Mouse (Mus musculus) cerebellum, adult 2 months (tissue): ENCODE results near the gene Kcnj12. TPM values are rescaled to one million over a fixed set of nuclear protein-coding genes. Genes with fewer than 3 reads are reported as not detected.

ENCODE experiments used
- DNase-seq, 2 experiments: peaks; one replicate each; pipeline ENCODE4 v3.0.0; 2021
- H3K27ac ChIP-seq: fragments of 200-500 bp; 2 replicates; pipeline ENCODE4 v1.5.1; 2012; ENCODE audit warnings: low read length, control low read depth, inconsistent platforms; ENCODE audit not compliant: insufficient read depth
- H3K27me3 ChIP-seq: fragments of 200-500 bp; 2 replicates; pipeline ENCODE4 v1.6.1; 2012; ENCODE audit warnings: inconsistent platforms, mild to moderate bottlenecking, low read length, moderate library complexity; ENCODE audit not compliant: control insufficient read depth, insufficient read depth
- H3K4me1 ChIP-seq: fragments of 200-500 bp; 2 replicates; pipeline ENCODE4 v1.6.1; 2011; ENCODE audit warnings: low read length; ENCODE audit not compliant: control insufficient read depth, insufficient read depth
- H3K4me3 ChIP-seq: fragments of 200-500 bp; replicated peaks from 2 replicates; pipeline ENCODE3; 2011; ENCODE audit warnings: mild to moderate bottlenecking, low read depth, low read length, control low read depth; ENCODE audit not compliant: insufficient read depth
- CTCF ChIP-seq: fragments of 200-500 bp; IDR thresholded peaks from 2 replicates; pipeline ENCODE4 v1.5.1; 2011; ENCODE audit warnings: low read depth, mild to moderate bottlenecking, control low read depth, low read length, moderate library complexity, borderline replicate concordance; ENCODE audit not compliant: insufficient read depth
- POLR2A ChIP-seq: fragments of 200-500 bp; IDR thresholded peaks from 2 replicates; pipeline ENCODE4 v1.6.1; 2011; ENCODE audit warnings: low read length, control low read depth, borderline replicate concordance; ENCODE audit not compliant: insufficient read depth
- WGBS: fragments of 180-500 bp; shearing (Covaris S2); methylation state at CpG from one replicate; pipeline ENCODE4 v1.1.7; 2018; 5-methylcytosine and 5-hydroxymethylcytosine counted together
- polyA plus RNA-seq: library from polyadenylated mRNA; depleted of rRNA; stranded (reverse); fragments of >200 nt; gene quantifications from 2 replicates; pipeline ENCODE4 v1.2.3, GENCODE M21; 2012; rRNA removed

Gene Kcnj12
- polyA plus RNA-seq, 1 experiment, result 80.1 TPM

DNA sequence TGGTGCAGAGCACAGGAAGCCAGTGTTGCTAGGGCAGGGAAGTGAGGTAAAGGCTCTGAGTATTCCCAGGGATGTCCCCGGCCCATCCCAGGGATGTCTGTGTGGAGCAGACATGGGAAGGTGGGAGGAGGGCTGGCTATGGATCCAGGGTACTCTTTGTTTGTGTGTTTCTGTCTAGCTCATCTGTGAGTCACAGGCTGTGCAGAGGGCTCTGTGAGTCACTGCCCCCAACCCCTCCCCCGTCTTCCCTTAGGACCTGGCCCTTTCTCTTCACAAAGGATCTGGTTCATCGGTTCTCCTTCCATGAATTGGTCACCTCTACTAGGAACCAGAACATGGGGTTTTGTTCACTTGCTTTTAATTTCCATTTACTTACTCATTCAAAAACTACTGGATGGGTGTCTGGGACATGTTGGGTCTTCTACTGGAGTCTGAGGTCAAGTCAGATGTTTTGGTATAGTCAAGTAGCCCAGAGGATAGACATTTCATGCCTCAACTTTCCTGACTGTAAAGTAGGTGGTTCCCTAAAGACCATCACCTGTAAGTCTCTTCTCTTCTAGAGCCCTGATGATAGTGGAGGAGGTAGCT is 97.7 kb downstream of the Kcnj12 start:
- no peak for DNase-seq
- 89% methylated on average over 3 of the region's 3 CpGs for WGBS
- no peak overlapping the region for H3K4me3 ChIP-seq
- TF ChIP-seq CTCF (no peak), POLR2A (no peak)
- H3K27me3 ChIP-seq, result no peaks in the 10 kb centered on the region
- no peak overlapping the region for H3K27ac ChIP-seq
- H3K4me1 ChIP-seq, result no peaks in the 10 kb centered on the region

Other genes starting within 250 kb of the Kcnj12 start
- gene Top3a, start 245.2 kb upstream of the Kcnj12 start, polyA plus RNA-seq, result 6.8 and 7.2 TPM in 2 replicates
- gene Smcr8, start 245.0 kb upstream of the Kcnj12 start, polyA plus RNA-seq, result 16.4 and 17.5 TPM in 2 replicates
- 3.3 and 4.5 TPM in 2 replicates for gene Shmt1, start 210.8 kb upstream of the Kcnj12 start, polyA plus RNA-seq
- 21.5 and 21.9 TPM in 2 replicates for gene Dhrs7b, start 191.9 kb upstream of the Kcnj12 start, polyA plus RNA-seq
- gene Tmem11, start 143.3 kb upstream of the Kcnj12 start, polyA plus RNA-seq, result 58.3 and 62.7 TPM in 2 replicates
- 16.6 and 16.7 TPM in 2 replicates for gene Natd1, start 107.8 kb upstream of the Kcnj12 start, polyA plus RNA-seq
- 15.6 and 18.2 TPM in 2 replicates for gene Map2k3, start 90.5 kb upstream of the Kcnj12 start, polyA plus RNA-seq
- 1.4 TPM in 2 replicates for gene Tnfrsf13b, start 104.2 kb downstream of the Kcnj12 start, polyA plus RNA-seq
- 142 and 148 TPM in 2 replicates for gene Usp22, start 152.5 kb downstream of the Kcnj12 start, polyA plus RNA-seq
- gene Aldh3a1, start 185.0 kb downstream of the Kcnj12 start, polyA plus RNA-seq, result 1.2 and 2.1 TPM in 2 replicates
- 68.4 and 74.8 TPM in 2 replicates for gene Aldh3a2, start 244.9 kb downstream of the Kcnj12 start, polyA plus RNA-seq